Mouse (Mus musculus) left cerebral cortex, postnatal 36 days (tissue): ENCODE measurements around the gene Tmub2. TPM values are rescaled to one million over a fixed set of nuclear protein-coding genes. Genes with fewer than 3 reads are reported as not detected.
"Not testable (repeated sequence)": the region's sequence is repeated elsewhere in the genome, so short reads cannot be mapped to it uniquely, and the experiment has no call there.

Source experiments
- DNase-seq, 2 experiments: peaks; one replicate each; pipeline ENCODE4 v3.0.0; 2021 to 2022; ENCODE audit warnings: low spot score in 2 of 2, mixed read lengths in 1 of 2
- intact Hi-C: fragments of 180-260 bp; cut with DNase I; formaldehyde crosslinking; loops from one replicate; pipeline ENCODE4 v1.15.1; 2025
- total RNA-seq, 2 experiments: library from RNA; stranded (reverse); gene quantifications; 2 replicates each; pipeline ENCODE4 v1.2.3; 2021

Gene Tmub2
- total RNA-seq, 2 experiments from 2014 or later = 70.8 to 77.7 TPM

GRCm38 (mm10) chr11:102268520-102269244, 16.0 kb upstream of the Tmub2 start, which contains the start of gene Asb16:
Gene Asb16, plus strand, starts transcription at chr11:102268743.
- intact Hi-C loops = loop anchor here (5.0 kb wide), 1 partner anchor 111 kb away; the partner anchor contains the start of gene Tmem101
- DNase-seq = no peak

- intact Hi-C loops = no loop called here
- DNase-seq = peak; percentile 24 to 34
These were observed 8.3 kb upstream of the Tmub2 start for GRCm38 (mm10) chr11:102276411-102276915.

GRCm38 (mm10) chr11:102277754-102278153, 7.0 kb upstream of the Tmub2 start:
- no peak for DNase-seq
- intact Hi-C loops = no loop called here

- intact Hi-C loops = no loop called here
- DNase-seq = no peak
These were observed 5.1 kb upstream of the Tmub2 start for GRCm38 (mm10) chr11:102279595-102279994.

GRCm38 (mm10) chr11:102280267-102280666, 4.5 kb upstream of the Tmub2 start:
- DNase-seq, intact Hi-C loops: not testable (repeated sequence)

DNA sequence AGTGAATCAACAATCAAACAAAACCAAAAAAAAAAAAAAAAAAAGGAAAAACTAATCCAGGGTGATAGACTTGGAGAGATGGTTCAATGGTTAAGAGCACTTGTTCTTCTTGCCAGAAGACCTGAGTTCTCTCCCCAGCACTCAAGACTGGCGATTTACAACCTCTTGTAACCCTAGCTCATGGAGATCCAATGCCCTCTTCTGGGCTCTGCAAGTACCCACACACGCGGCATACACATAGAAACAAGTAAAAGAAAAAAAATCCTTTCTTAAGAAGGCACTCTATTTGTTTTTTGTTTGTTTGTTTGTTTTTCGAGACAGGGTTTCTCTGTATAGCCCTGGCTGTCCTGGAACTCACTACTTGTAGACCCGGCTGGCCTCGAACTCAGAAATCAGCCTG, 809 bp upstream of the Tmub2 start:
- intact Hi-C loops = no loop called here
- no peak for DNase-seq

- intact Hi-C loops = no loop called here
- DNase-seq = no peak
These were observed 534 bp downstream of the Tmub2 start for GRCm38 (mm10) chr11:102285095-102285834.

GRCm38 (mm10) chr11:102287485-102287884, 2.8 kb downstream of the Tmub2 start:
- intact Hi-C loops = no loop called here
- no peak for DNase-seq

- DNase-seq = no peak
- intact Hi-C loops = no loop called here
These were observed 3.5 kb downstream of the Tmub2 start for GRCm38 (mm10) chr11:102288027-102288804.

DNA sequence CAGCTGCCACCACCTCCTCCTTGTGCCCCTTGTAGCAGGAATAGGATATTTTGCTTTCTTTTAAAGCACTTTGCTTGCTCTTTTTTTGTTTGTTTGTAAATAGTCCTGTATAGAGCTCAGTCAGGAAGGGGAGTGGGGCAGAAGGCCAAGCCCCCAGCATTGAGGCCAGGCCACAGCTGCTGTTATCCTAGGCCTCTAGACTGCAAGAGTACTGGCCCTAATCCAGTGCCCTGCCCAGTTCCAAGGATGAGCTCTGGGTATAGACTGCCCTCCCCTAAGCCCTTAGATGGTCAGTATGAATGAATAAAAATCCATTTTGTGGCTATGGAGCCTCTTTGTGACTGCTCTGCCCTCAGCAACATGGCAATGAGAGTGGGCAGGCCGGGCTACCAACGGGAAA, 4.2 kb downstream of the Tmub2 start:
- intact Hi-C loops = no loop called here
- no peak for DNase-seq

GRCm38 (mm10) chr11:102289511-102290100, 4.9 kb downstream of the Tmub2 start:
- no peak for DNase-seq
- intact Hi-C loops = no loop called here

GRCm38 (mm10) chr11:102290141-102290540, 5.4 kb downstream of the Tmub2 start:
- intact Hi-C loops = no loop called here
- DNase-seq = no peak

DNA sequence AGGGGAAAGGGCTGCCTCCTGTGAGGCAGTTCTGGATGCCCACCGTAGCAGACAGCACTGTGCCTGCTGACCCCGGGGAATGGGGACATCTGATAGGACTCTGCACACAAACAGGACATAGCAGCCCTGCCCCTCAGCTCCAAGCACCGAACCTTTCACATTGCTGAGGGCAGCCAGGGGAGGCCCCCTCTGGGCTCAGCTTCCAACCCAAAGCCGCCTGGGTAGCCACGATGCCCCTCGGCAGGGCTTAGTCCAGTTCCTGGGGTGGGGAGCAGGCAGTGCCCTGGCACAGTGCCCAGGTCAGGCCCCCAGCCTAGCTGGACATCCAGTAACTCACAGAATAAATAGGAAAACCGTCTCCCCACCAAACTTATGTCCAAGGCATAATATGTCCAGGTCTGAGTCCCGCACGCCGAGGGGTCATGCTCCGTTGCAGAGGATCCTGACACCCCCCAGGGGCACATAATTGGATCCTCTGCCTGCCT, 6.4 kb downstream of the Tmub2 start:
- intact Hi-C loops = no loop called here
- DNase-seq = no peak

- no peak for DNase-seq
- intact Hi-C loops = no loop called here
These were observed 9.2 kb downstream of the Tmub2 start for GRCm38 (mm10) chr11:102293971-102294370.

GRCm38 (mm10) chr11:102294416-102294815, 9.7 kb downstream of the Tmub2 start:
- no peak for DNase-seq
- intact Hi-C loops = no loop called here

GRCm38 (mm10) chr11:102294887-102295597, 10.3 kb downstream of the Tmub2 start:
- intact Hi-C loops = loop anchor here (5.0 kb wide), 1 partner anchor 112 kb away; the partner anchor contains the start of gene Slc25a39
- peak; percentile 49 to 53 for DNase-seq

GRCm38 (mm10) chr11:102295598-102296471, 11.1 kb downstream of the Tmub2 start:
- intact Hi-C loops = loop anchor here (2.0 to 5.0 kb wide), 2 partner anchors 21 to 111 kb away; partner anchors contain the start of gene Slc25a39
- DNase-seq = no peak
